Mouse (Mus musculus) liver, adult (tissue): Measurements from ENCODE around the gene Fxr1.

Experiments
- GATA4 ChIP-seq: IDR thresholded peaks from 2 replicates; pipeline ENCODE4 v1.6.1; 2014; ENCODE audit warnings: mild to moderate bottlenecking, low read length; ENCODE audit not compliant: insufficient replicate concordance

Fxr1 gene

GRCm38 (mm10) chr3:34033720-34034364, 14.1 kb downstream of the Fxr1 start:
- no peak for TF ChIP-seq GATA4

GRCm38 (mm10) chr3:34034803-34035202, 15.1 kb downstream of the Fxr1 start:
- TF ChIP-seq GATA4: no peak

DNA sequence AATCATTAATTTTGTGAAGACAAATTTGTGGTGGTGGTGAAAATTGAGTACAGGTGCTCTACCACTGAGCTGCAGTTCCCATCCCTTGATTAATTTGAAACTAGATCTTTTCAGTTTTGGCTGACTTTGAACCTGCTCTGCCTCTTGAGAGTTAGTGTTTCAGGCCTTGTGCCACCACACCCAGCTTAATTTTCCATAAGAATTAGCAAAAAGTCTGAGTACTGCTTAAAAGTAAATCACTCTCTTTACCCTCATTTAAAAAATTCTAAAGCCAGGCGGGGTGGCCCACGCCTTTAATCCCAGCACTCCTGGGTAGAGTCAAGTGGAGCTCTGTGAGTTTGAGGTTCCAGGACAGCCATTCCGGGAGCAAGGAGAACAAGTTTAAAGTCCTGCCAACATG, 16.0 kb downstream of the Fxr1 start:
- no peak for TF ChIP-seq GATA4

DNA sequence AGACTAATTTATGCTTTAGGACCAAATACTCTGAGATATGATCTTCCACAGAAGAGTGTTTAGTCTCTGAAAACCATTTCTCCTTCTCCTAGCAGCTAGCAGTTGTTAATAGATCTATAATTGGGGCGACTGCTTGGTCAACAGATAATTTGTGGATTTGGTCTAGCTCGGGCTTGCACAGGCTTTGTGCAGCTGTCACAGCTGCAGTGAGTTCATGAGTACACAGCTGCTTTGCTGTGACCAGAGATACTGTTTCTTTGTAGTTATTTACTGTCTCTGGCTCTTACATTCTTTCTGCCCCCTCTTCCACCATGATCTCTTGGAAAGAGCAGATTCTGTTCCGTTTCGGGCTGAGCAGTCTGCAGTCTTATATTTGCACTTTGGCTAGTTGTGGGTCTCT, 22.2 kb downstream of the Fxr1 start:
- TF ChIP-seq GATA4: no peak

DNA sequence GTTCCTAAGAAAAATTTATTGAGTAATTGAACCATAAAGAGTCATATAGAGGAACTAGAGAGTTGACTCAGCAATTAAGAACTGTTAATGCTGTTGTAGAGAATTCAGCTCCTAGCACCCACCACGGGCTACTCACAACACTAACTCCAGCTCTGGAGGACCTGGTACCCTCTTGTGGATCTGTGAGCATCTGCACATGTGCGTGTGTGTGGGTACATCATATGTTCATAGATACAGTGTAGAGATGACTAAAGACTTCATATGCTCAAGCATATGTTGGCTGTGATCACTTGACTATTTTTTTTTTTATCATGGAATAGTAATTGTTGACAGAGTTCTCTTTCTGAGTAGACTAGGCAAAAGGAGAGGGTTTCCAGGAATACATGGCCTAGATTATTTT, 42.6 kb downstream of the Fxr1 start:
- no peak for TF ChIP-seq GATA4

- TF ChIP-seq GATA4: no peak
Observed at GRCm38 (mm10) chr3:34072726-34073125, 53.0 kb downstream of the Fxr1 start.

GRCm38 (mm10) chr3:34076058-34076759, 56.5 kb downstream of the Fxr1 start:
- no peak for TF ChIP-seq GATA4

GRCm38 (mm10) chr3:34080900-34081662, 61.3 kb downstream of the Fxr1 start, which contains the start of gene Dnajc19:
Gene Dnajc19 (minus strand): TSS chr3:34081321.
- TF ChIP-seq GATA4: peak; percentile 85; the same call in 1 of the 2 replicates

GRCm38 (mm10) chr3:34081929-34082328, 62.2 kb downstream of the Fxr1 start:
- TF ChIP-seq GATA4: no peak

- no peak for TF ChIP-seq GATA4
Observed at GRCm38 (mm10) chr3:34083655-34084054, 63.9 kb downstream of the Fxr1 start.

- TF ChIP-seq GATA4: no peak
Observed at GRCm38 (mm10) chr3:34102891-34103290, 83.1 kb downstream of the Fxr1 start.

- no peak for TF ChIP-seq GATA4
Observed at GRCm38 (mm10) chr3:34103902-34104672, 84.3 kb downstream of the Fxr1 start.

GRCm38 (mm10) chr3:34106421-34106820, 86.7 kb downstream of the Fxr1 start:
- TF ChIP-seq GATA4: no peak

- TF ChIP-seq GATA4: no peak
Observed at GRCm38 (mm10) chr3:34107631-34108030, 87.9 kb downstream of the Fxr1 start.

- TF ChIP-seq GATA4: no peak
Observed at GRCm38 (mm10) chr3:34111941-34112685, 92.4 kb downstream of the Fxr1 start.

- TF ChIP-seq GATA4: no peak
Observed at GRCm38 (mm10) chr3:34115806-34116205, 96.1 kb downstream of the Fxr1 start.
